Mouse (Mus musculus): Measurements from ENCODE around the gene Tmem89.

Gene Tmem89

DNA sequence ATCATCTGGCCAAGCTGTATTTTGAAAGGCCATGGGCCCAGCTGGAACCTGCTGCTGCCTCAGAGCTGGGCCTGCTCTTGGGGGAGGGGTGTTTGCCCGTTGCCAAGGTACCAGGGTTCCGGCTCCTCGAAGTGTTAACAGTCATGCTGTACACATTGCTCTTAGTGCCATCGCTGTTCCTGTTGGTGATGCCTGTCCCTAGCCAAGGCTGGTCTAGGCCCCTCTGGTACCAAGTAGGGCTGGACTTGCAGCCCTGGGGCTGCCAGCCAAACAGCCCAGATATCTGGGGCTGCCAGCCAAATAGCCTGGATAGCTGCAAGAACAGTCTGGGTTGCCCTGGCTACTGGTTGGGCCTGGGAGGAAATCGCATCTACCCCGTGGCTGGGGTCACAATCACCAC lies at the start of gene Tmem89:
TSS of gene Tmem89 (plus strand) at position 129 of the 400 bp plus-strand sequence.
- DNase-seq, result no peak

DNA sequence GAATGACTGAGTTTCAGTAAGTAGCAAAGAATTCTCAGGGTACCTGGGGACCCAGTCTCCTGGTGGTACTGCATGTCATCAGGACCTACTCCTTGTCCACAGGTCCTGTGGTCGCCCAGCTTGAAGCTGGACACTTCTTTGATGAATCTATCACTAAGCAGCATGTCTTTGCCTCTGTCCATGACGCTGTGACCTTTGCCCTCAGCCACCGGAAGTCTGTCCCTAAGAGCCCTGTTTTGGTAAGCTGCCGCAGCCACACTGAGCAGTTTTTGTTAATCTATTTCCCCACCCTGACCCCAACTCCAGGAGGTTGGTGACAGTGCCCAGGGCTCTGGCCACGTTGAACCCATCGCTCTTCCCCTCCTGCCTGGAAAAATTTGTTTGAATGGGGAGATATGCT lies 2.1 kb upstream of the Tmem89 start:
- DNase-seq, result no peak

DNA sequence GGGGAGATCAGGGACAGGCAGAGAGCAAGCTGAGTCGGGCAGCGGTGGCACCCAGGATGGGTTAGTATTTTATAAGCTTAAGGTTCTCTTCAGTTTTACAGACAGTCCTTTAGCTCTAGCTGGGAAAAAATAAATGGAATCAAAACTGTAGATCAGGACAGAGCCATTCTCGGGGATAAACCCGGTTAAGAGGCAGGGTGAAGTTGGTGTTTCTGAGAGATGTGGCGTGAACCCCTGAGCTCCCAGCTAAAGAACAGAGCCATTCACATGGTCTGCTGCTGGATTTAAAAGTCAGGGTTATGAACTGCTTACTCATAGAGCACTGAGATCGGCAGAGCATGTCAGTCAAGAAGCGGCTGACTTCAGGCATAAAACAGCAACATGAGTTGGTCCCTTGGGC lies 1.3 kb upstream of the Tmem89 start:
- no peak for DNase-seq

DNA sequence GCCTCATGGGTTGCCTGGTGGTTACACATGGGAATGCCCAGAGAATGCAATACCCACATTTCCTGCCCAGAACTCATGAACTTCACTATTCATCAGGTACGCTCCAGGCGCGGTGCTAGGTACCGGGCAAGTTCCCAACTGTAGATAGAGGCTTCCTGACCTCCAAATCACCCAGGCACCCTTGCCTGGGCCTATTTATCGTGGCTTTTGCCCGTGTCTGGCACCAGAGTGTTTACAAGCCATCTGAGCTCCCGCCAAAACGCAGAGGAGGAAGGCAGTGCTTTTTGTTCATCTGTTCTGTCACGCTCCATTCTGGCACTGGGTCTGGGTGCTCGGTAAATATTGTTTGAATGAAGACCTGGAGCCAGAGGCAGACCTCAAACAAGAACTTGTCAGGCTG lies 798 bp upstream of the Tmem89 start:
- no peak for DNase-seq

DNA sequence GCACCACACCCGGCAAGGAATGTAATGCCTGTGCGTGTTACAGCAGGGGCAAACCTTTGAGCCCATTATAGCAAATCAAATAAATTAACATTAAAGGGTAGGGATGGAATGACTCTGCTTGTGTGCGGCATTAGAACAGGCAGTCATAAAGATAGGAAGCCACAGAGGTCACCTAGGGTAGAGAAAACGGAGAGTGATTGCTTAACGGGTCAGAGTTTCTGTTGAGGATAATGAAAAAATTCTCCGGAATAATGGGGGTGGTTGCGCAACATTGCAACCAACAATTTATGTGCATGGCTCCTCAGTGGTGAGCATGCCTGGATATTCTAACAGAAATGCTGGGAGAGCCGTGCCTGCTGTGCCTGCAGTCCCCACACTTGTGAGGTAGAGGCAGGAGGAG lies 11.5 kb downstream of the Tmem89 start:
- DNase-seq, result no peak

DNA sequence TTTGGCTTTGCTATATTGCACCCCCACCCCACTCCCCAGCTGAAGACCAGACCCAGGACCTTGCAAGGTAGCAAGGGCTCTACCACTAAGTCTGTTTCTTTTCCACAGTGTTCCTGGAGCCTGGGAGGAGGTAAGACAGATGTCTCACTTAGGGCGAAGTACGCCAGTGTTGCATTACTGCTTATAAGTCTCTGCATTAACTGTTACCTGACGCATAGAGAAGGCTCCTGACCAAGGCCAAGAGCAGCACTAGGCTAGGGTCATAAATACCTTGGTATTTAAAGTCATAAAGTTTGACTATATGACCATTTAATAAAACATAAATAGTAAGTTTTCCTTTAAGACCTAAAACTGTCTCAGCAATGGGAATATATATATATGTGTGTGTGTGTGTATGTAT lies 14.0 kb downstream of the Tmem89 start:
- DNase-seq, result no peak

DNA sequence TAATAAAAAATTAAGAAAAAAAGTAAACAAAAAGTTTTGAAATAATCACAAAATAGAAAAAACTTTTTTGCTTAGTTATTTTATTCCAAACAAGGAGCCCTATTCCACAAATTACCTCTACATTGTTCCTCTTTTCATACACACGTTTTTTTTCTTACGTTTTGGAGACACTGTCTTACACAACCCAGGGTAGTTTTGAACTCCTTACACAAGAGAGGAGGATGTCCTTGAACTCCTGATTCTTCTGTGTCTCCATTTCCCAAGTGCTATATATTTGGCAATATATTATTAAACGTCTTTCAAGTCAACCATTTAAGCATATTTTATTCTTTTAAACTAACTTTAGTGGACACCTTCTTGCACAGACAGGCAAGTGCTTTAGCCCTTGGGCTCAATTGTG lies 21.6 kb downstream of the Tmem89 start:
- no peak for DNase-seq

DNA sequence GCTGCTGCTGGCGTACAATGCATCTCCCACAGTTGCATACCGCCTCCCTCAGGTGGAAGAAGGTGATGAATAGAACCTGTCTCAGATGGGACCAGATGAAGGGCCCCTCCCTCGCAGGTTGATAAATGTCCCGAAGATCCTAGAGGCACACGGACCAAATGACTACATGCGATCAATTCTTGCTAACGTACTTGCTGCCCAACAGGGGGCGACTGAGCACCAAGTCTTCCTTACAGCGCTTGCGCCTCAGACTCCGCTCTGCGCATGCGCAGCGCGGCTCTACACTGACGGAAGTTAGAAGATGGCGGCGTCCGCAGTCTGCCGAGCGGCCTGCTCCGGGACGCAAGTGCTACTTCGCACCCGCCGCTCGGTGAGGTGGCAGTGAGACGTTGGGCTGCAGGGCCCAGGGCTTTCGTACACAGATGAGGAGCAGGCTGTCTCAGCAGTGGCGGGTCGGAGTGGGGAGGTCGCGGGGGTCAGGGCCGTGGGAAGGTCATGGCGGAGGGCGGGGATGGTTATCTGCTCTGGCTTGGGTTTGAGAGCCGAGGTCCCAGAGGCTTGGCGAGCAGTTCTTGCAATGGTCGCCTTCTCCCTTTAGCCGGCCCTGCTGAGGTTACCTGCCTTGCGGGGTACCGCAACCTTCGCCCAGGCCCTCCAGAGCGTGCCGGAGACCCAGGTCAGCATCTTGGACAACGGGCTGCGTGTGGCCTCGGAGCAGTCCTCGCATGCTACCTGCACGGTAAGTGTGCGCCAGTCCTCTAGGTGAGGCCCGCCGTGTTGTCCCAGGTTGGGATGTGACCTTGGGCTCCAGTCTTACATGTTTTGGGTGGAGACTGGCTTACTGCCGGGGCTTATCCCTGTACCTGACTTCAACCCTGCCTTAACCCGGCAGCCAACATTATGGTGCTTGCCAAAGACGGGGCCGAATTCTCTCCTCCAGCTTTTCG lies 22.3 kb downstream of the Tmem89 start, which contains the start of gene Uqcrc1:
TSS of gene Uqcrc1 (plus strand) at position 216 of the 947 bp plus-strand sequence.
- DNase-seq, result peak; percentile 98

DNA sequence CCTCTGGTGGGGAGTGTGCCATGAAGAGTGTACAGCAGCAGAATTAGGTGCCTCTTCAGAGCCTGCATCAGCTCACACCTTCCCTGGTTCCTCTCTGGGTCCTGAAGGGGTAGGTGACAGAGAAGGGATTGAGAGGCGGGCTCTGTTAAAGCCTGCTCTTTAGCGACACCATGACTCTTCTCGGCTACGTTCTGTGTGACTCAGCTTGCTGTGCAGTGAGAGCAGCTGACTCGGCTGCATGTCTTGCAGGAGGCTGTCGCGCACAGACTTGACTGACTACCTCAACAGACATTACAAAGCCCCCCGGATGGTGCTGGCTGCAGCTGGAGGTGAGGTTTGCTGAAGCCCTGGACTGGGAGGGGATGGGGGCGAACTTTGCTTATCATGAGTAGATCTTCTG lies 30.7 kb downstream of the Tmem89 start:
- DNase-seq, result no peak

DNA sequence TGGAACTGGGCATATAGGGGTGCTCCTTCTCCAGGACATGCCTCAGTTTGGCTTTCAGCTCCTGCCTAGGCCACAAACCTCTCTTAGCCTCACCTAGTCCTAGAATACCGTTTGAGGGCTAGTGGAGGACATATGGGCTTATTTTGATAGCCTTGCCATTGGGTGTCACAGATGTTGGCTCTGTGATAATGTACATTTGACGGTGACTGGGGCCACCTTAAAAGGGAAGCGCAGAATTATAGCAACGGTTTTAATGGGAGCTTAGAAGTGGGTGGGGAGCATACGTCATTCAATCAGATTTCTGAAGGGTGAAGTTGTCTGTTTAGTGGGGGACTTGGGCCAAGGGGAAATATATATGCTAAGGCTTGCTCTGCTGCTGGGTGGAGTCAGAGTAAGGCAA lies 31.2 kb downstream of the Tmem89 start:
- no peak for DNase-seq

DNA sequence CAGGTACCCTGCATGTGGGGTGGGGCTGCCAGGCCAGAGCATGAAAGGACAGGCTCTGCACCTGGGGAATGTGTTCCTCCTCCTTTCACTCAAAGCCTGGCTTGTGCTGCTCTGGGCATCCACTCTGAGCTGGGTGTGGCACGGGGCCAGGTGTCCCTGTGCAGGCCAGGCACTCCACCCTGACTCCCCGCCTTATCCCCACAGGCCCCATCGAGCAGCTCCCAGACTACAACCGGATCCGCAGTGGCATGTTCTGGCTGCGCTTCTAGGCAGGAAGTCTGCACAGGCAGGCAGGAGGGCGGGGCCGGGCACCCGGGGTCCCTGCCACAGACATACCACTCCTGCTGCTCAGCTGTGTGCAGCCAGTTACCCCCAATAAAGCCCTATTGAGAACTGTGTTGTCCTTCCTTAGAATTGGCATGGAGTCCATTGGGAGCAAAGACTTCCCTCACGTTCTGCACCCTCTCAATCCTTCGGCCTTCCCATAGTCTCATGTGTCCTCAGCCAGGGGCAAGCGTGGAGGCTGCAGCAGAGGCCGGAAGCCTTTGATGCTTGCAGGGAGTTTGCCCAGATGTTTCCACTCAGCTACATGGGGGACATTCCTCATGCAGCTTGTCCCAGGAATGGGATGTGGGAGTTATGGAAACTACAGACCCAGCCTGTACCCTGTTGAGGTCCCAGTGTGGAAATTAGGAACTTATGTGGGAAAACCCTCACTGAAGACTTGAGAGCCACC lies 35.0 kb downstream of the Tmem89 start:
- peak; percentile 69 for DNase-seq

DNA sequence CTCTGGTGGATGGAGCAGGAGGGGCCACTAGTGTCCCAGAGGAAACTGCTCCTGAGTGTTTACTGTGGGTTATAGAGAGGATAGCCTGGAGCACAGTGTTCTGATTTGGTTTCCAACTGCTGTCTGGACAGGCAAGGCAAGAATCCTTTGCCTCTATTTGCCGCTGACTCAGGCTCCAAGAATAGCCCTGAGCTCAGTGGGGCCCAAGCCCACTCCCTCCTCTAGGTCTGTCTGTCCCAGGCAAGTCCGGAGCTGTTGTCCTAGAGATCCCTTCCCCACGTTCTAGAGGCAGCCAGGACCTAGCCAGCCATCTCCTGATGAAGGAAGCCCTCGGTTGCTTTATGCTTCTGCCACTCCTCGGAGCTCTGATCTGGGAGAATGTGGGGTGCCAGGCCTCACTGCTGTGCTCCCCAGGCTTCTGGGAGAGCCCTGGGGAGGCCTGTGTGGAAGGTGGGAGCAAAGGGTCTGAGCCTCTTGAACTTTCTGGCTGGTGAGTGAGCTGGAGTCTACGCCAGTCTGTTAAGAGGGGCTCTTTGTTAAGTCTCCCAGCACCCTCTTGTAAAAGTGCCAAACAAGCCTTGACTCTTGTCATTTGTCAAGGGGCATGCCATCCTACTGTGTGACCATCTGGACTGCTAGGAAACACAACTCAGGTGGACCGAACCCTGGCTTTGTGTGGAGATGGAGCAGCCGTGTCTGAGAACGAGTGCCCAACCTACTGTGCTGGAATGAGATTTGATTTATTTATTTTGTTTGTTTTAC lies 35.7 kb downstream of the Tmem89 start:
- DNase-seq, result no peak

DNA sequence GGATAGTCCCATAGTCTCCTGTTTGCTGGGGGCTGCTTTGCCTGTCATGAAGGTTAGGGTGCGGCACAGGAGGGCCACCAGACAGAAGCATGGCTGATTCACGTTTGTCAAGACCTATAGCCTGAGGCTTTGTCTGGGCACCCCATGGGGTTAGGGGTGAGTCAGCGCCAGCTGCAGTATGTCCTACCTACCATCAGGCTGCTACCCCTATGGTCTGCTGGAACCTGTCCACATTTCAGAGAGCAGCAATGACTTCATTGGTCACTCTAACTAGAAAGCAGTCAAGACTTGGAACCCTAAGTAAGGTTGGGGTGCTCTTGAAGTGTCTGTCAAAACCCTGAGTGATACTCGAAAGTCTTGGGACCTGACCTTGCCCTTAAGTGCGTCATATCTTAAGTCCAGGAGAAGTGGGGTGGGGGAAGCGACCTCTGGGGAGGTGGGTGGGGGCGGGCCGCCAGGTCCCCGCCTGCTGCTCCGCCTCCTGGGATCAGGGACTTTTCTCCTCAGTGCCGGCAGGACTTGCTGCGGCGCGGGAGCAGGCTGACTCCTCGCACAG lies 38.7 kb downstream of the Tmem89 start, which contains the start of gene Col7a1:
TSS of gene Col7a1 (plus strand) at position 506 of the 556 bp plus-strand sequence.
- DNase-seq, result peak; percentile 16

DNA sequence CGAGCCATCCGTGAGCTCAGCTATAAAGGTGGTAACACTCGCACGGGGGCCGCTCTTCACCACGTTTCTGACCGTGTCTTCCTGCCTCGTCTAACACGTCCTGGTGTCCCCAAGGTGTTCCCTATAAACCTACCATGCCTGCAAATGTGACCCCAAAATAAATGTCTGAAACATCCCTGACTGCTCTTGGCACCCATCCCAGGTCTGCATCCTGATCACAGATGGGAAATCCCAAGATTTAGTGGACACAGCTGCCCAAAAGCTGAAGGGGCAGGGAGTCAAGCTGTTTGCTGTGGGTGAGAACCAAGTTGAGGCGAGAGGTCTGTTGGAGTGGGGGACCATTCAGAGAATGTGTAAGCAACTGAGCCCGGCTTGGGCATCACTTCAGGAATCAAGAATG lies 40.8 kb downstream of the Tmem89 start:
- no peak for DNase-seq

DNA sequence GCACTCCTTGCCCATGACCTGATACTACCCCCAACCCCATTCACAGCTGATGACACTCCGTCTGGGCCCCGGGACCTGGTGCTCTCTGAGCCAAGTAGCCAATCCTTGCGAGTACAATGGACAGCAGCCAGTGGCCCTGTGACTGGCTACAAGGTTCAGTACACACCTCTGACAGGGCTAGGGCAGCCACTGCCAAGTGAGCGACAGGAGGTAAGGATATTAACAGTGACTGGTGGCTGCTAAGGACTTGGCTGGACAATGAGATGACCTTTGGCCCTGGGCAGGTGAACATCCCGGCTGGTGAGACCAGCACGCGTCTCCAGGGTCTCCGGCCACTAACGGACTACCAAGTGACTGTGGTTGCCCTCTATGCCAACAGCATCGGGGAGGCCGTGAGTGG lies 41.4 kb downstream of the Tmem89 start:
- DNase-seq, result no peak

DNA sequence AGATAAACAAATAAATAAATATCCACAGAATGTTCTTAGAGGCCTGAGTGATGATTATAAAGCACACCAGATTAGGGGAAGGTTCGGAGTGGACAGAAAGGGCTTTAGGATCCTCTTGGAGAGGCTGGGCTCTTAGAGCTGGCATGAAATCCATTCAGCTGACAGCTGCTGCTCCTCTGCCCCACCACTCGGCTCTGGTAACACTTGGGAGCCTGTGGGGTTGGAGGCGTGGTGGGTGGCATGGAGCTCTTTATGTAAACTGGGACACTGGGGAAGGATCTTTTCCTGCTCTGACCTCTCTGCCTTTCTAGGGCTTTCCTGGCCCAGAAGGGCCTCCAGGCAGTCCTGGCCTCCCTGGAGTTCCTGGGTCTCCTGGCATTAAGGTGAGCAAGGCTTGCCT lies 49.2 kb downstream of the Tmem89 start:
- no peak for DNase-seq

DNA sequence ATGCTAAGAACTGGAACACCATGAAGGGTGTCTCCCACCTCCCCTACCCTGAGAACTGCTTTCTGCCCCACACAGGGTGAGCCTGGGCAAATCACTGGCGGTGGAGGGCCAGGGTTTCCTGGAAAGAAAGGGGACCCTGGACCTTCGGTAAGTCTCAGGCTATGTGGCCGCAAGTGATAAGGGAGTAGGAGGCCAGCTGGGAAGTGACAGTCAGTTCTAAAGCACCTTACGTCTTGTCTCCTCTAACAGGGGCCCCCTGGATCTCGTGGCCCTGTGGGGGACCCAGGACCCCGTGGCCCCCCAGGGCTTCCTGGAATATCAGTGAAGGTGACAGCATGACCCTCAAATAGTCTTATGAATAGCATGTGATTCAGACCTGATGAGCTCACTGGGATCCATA lies 49.9 kb downstream of the Tmem89 start:
- no peak for DNase-seq

All from embryo, embryonic 11 days (tissue).